Mouse (Mus musculus): ENCODE measurements around the gene Ikzf1. TPM values are rescaled to one million over a fixed set of nuclear protein-coding genes. Genes with fewer than 3 reads are reported as not detected.

Gene Ikzf1
- polyA plus RNA-seq, 1 experiment from 2014 or later, result 1.5 TPM

DNA sequence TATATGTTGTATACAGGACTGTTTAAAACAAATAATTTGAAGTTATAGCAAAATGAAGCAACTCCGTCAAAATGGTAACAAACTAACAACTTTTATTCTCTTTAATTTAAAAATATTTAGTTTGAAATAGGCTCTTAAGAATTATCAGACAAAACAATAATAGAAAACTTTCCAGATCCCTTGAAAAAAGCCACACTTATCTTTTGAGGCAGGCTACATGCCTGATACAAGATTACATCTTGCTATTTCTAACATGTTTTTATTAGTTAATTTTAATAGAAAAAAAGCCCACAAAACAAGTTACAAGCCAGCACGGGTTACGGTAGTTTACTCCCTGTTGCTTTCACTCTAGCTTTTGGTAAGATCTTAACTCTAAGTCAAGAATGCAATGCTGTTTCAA is 115.5 kb downstream of the Ikzf1 start:
- no peak for ATAC-seq (ENCODE audit: insufficient number of reproducible peaks, insufficient read depth, low FRiP score, low read depth)
- Histone ChIP-seq H3K4me2 (ENCODE audit: low read length) (no peak overlapping the region), H3K4me1 (ENCODE audit: control insufficient read depth in 2 of 2, insufficient read depth in 2 of 2, low read length in 2 of 2) (peaks cover 0 to 6% of the 10 kb centered on the region in 2 experiments; a peak in 1 of 4 replicates), H3K9ac (ENCODE audit: low read length) (no peak overlapping the region), H3K36me3 (ENCODE audit: control insufficient read depth, insufficient read depth, low read length) (peaks cover 87% of the 10 kb centered on the region), H3K27ac (replicated peaks in 1 of 2; ENCODE audit: control insufficient read depth in 1 of 2, insufficient read depth in 1 of 2, low read depth in 2 of 2, low read length in 2 of 2) (no peak overlapping the region), H3K27me3 (ENCODE audit: control insufficient read depth, insufficient read depth, low read length) (no peaks in the 10 kb centered on the region), H3K9me3 (ENCODE audit: control insufficient read depth, low read length) (no peaks in the 10 kb centered on the region), H3K4me3 (ENCODE audit: control insufficient read depth in 1 of 2, insufficient read depth in 1 of 2, low read depth in 1 of 2, low read length in 2 of 2) (no peak overlapping the region)
- 94% methylated on average over 3 of the region's 3 CpGs for WGBS

DNA sequence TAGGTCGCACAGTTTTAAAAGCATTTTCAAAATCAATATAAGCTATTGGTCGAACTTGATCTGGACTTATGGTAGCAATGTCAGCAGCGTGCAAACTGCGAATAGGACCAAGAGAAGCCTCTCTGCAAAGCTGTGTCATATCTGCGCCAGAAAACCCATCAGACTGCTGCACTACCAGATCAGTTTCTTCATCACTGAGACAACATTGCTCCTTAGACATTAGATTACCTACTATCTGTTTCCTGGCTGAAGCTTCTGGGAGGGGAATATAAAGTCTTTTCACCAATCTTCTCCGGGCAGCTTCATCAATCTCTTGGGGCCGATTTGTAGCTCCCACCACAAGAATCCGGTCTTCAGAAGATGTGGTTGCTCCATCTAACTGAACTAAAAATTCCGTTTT is 116.3 kb downstream of the Ikzf1 start:
- 89% methylated on average over 9 of the region's 9 CpGs for WGBS
- H3K4me3 ChIP-seq (ENCODE audit: control insufficient read depth in 1 of 2, insufficient read depth in 1 of 2, low read depth in 1 of 2, low read length in 2 of 2), result no peak overlapping the region
- H3K9ac ChIP-seq (ENCODE audit: low read length), result no peak overlapping the region
- H3K36me3 ChIP-seq (ENCODE audit: control insufficient read depth, insufficient read depth, low read length), result peaks cover 95% of the 10 kb centered on the region
- H3K9me3 ChIP-seq (ENCODE audit: control insufficient read depth, low read length), result no peaks in the 10 kb centered on the region
- H3K4me2 ChIP-seq (ENCODE audit: low read length), result no peak overlapping the region
- no peak for ATAC-seq (ENCODE audit: insufficient number of reproducible peaks, insufficient read depth, low FRiP score, low read depth)
- peaks cover 0 to 6% of the 10 kb centered on the region in 2 experiments; a peak in 1 of 4 replicates for H3K4me1 ChIP-seq (ENCODE audit: control insufficient read depth in 2 of 2, insufficient read depth in 2 of 2, low read length in 2 of 2)
- H3K27me3 ChIP-seq (ENCODE audit: control insufficient read depth, insufficient read depth, low read length), result no peaks in the 10 kb centered on the region
- no peak overlapping the region for H3K27ac ChIP-seq (replicated peaks in 1 of 2; ENCODE audit: control insufficient read depth in 1 of 2, insufficient read depth in 1 of 2, low read depth in 2 of 2, low read length in 2 of 2)

DNA sequence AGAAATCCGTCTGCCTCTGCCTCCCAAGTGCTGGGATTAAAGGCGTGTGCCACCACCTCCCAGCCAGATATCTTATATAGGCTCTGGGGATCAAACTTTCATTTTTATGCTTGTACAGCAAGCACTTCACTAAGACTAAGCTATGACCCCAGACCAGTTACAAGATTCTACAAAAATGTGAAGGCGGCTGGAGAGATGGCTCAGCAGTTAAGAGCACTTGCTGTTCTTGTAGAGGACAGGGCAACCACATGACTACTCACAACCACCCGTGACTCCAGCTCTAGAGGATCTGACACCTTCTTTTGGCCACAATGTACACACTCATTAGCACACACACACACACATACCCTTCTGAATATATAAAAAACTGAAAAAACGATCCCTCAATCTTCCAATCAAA is 119.6 kb downstream of the Ikzf1 start:
- H3K9me3 ChIP-seq (ENCODE audit: control insufficient read depth, low read length), result no peaks in the 10 kb centered on the region
- H3K4me1 ChIP-seq (ENCODE audit: control insufficient read depth in 2 of 2, insufficient read depth in 2 of 2, low read length in 2 of 2), result peaks cover under 1 to 12% of the 10 kb centered on the region in 2 experiments; a peak in 3 of 4 replicates
- no peak overlapping the region for H3K27ac ChIP-seq (replicated peaks in 1 of 2; ENCODE audit: control insufficient read depth in 1 of 2, insufficient read depth in 1 of 2, low read depth in 2 of 2, low read length in 2 of 2)
- no peak overlapping the region for H3K9ac ChIP-seq (ENCODE audit: low read length)
- no peaks in the 10 kb centered on the region for H3K27me3 ChIP-seq (ENCODE audit: control insufficient read depth, insufficient read depth, low read length)
- ATAC-seq (ENCODE audit: insufficient number of reproducible peaks, insufficient read depth, low FRiP score, low read depth), result no peak
- H3K4me3 ChIP-seq (ENCODE audit: control insufficient read depth in 1 of 2, insufficient read depth in 1 of 2, low read depth in 1 of 2, low read length in 2 of 2), result no peak overlapping the region
- 78% methylated on average over 5 of the region's 5 CpGs for WGBS
- H3K4me2 ChIP-seq (ENCODE audit: low read length), result no peak overlapping the region
- peaks cover 65% of the 10 kb centered on the region for H3K36me3 ChIP-seq (ENCODE audit: control insufficient read depth, insufficient read depth, low read length)

DNA sequence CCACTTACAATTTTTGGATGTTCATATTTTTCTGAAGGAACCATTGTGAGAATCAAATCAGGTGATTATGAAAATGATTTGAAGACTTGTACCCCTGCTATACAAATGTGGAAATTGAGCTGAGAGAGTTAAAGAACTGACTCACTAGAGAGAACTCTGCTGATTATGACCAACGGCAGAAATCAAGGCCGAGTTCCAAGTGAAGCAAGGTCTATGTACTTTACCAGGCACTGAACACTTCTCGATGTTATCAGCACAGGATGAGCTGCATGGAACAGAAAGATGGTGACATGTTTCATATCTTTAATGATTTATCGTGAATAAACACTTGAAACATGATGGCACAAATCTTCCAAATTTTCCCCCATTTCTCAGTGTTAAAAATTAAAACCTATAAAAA is 121.1 kb downstream of the Ikzf1 start:
- H3K4me3 ChIP-seq (ENCODE audit: control insufficient read depth in 1 of 2, insufficient read depth in 1 of 2, low read depth in 1 of 2, low read length in 2 of 2), result no peak overlapping the region
- H3K27ac ChIP-seq (replicated peaks in 1 of 2; ENCODE audit: control insufficient read depth in 1 of 2, insufficient read depth in 1 of 2, low read depth in 2 of 2, low read length in 2 of 2), result no peak overlapping the region
- WGBS, result 66% methylated on average over 4 of the region's 4 CpGs
- H3K4me1 ChIP-seq (ENCODE audit: control insufficient read depth in 2 of 2, insufficient read depth in 2 of 2, low read length in 2 of 2), result peaks cover 6 to 20% of the 10 kb centered on the region in 2 experiments
- H3K36me3 ChIP-seq (ENCODE audit: control insufficient read depth, insufficient read depth, low read length), result peaks cover 51% of the 10 kb centered on the region
- H3K4me2 ChIP-seq (ENCODE audit: low read length), result no peak overlapping the region
- H3K9me3 ChIP-seq (ENCODE audit: control insufficient read depth, low read length), result no peaks in the 10 kb centered on the region
- no peaks in the 10 kb centered on the region for H3K27me3 ChIP-seq (ENCODE audit: control insufficient read depth, insufficient read depth, low read length)
- no peak for ATAC-seq (ENCODE audit: insufficient number of reproducible peaks, insufficient read depth, low FRiP score, low read depth)
- no peak overlapping the region for H3K9ac ChIP-seq (ENCODE audit: low read length)

DNA sequence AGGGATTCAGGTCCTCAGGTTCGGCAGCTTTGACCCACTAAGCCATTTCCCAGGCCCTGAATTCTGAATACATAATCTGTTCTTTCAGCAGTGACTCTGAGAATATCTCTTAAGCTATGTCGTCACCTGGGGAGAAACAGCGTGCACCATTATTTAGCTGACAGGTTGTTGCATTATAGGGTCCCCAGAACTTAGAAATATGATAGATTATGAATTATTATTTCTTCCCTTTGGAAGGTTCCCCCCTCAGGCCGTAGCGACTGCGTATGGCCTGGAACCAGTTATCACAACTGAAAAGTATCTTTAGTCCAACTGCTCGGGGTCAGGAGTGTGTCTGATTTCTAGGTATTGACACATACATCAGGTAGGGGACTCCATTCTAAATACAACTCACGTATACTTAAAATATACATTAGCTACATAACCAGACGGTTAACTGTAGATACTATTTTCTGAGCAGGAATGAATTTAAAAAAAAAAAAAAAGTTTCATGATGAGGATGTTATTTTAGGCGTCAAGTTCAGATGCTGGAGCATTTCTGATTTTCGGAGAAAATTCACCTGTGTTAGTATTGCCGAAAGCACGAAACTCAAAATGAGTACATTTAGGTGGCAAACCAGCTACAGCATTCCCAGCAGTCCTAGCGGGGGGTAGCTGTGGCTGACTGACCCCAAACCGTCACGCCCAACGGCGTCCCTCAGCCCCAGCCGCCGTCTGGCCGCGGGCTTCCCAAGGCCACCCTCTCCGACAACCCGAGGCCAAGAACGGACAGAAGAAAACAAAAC is 123.4 kb downstream of the Ikzf1 start:
- peak overlapping the region; percentile 58 to 62 for H3K4me3 ChIP-seq (ENCODE audit: control insufficient read depth in 1 of 2, insufficient read depth in 1 of 2, low read depth in 1 of 2, low read length in 2 of 2)
- 7% methylated on average over 25 of the region's 25 CpGs for WGBS
- no peaks in the 10 kb centered on the region for H3K9me3 ChIP-seq (ENCODE audit: control insufficient read depth, low read length)
- peak overlapping the region; percentile 83 for H3K9ac ChIP-seq (ENCODE audit: low read length)
- ATAC-seq (ENCODE audit: insufficient number of reproducible peaks, insufficient read depth, low FRiP score, low read depth), result peak; percentile 64; the same call in 1 of the 2 replicates
- H3K36me3 ChIP-seq (ENCODE audit: control insufficient read depth, insufficient read depth, low read length), result peaks cover 29% of the 10 kb centered on the region
- H3K4me1 ChIP-seq (ENCODE audit: control insufficient read depth in 2 of 2, insufficient read depth in 2 of 2, low read length in 2 of 2), result peaks cover 7 to 20% of the 10 kb centered on the region in 2 experiments
- peak overlapping the region; percentile 65 to 95 for H3K27ac ChIP-seq (replicated peaks in 1 of 2; ENCODE audit: control insufficient read depth in 1 of 2, insufficient read depth in 1 of 2, low read depth in 2 of 2, low read length in 2 of 2)
- peak overlapping the region; percentile 68 for H3K4me2 ChIP-seq (ENCODE audit: low read length)
- H3K27me3 ChIP-seq (ENCODE audit: control insufficient read depth, insufficient read depth, low read length), result no peaks in the 10 kb centered on the region

DNA sequence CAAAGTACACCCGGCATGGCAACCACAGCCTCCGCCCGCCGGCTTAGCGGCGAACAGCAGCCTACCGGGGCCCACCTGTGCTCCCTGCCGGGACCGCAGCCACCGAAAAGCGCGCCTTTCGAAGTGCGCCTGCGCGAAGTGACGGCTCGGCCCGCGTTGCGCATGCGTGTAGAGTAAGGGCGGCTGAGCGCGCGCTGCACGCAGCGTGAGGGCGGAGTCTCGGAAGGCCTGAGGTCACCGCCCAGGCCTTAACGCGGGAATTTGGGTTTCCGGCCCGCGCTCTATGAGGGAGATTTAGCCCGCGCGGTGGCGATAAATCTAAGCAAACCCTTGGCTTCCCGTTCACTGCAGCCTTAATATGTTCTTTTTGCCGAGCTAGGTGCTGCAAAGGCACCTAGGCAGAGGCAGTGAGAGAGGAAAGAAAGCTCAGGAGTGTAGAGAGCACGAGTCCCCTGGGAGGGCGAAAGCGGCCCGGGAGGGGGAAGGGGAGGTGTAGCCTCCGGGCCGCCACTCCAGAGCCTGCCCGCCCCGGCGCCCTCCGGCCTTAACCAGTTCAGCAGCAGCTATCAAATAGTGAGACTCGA is 124.1 kb downstream of the Ikzf1 start, which contains the start of gene Fignl1:
Gene Fignl1 (minus strand): TSS at position 143 of the 584 bp plus-strand sequence.
- WGBS, result under 1% methylated on average over 53 of the region's 53 CpGs
- Histone ChIP-seq H3K9ac (ENCODE audit: low read length) (peak within 1 kb of the TSS; percentile 83), H3K27me3 (ENCODE audit: control insufficient read depth, insufficient read depth, low read length) (no peaks in the 10 kb centered on the region), H3K27ac (replicated peaks in 1 of 2; ENCODE audit: control insufficient read depth in 1 of 2, insufficient read depth in 1 of 2, low read depth in 2 of 2, low read length in 2 of 2) (peak within 1 kb of the TSS; percentile 95 to 99), H3K4me1 (ENCODE audit: control insufficient read depth in 2 of 2, insufficient read depth in 2 of 2, low read length in 2 of 2) (peaks cover 7 to 20% of the 10 kb centered on the region in 2 experiments), H3K36me3 (ENCODE audit: control insufficient read depth, insufficient read depth, low read length) (peaks cover 22% of the 10 kb centered on the region), H3K4me2 (ENCODE audit: low read length) (peak within 1 kb of the TSS; percentile 68), H3K4me3 (ENCODE audit: control insufficient read depth in 1 of 2, insufficient read depth in 1 of 2, low read depth in 1 of 2, low read length in 2 of 2) (peak within 1 kb of the TSS; percentile 58 to 62), H3K9me3 (ENCODE audit: control insufficient read depth, low read length) (no peaks in the 10 kb centered on the region)
- peak; percentile 96 for ATAC-seq (ENCODE audit: insufficient number of reproducible peaks, insufficient read depth, low FRiP score, low read depth)

DNA sequence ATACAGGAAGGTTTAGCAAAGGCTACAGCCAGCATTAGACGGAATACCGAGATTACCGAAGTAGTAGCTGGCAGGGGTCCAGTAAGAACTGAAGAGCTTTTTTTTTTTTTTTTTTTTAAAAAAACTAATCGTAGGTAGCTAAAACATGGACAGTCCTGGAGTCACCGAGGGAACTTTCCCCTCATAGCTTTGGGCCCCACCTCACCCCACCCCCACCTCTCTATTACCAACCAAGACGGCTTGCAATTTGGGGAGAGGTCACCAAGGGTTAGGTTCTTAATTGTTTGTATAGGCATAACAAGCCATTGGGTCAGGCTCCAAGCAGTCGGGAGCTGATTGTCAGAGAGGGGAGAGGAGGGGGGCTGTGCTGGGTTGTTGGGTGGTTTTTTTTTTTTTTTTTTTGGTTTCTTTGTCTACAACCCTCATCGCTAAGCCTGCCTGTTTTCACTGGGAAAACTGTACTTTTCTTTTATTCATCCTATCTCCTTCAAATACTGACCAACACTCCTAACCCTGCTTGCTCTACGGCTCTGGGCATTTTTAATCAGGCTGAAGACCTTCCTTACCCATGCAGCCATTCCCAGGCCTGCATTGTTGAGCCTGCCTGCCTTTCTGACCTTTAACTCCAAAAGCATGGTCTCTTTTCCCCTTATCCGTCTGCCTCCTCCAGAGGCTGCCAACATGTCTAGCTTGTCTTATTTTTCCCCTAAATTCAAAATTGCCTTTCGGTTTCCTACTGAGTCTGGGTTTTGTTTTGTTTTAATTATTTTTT is 124.8 kb downstream of the Ikzf1 start:
- H3K9me3 ChIP-seq (ENCODE audit: control insufficient read depth, low read length), result no peaks in the 10 kb centered on the region
- ATAC-seq (ENCODE audit: insufficient number of reproducible peaks, insufficient read depth, low FRiP score, low read depth), result peak; percentile 8; the same call in 1 of the 2 replicates
- H3K9ac ChIP-seq (ENCODE audit: low read length), result peak overlapping the region; percentile 83
- H3K27ac ChIP-seq (replicated peaks in 1 of 2; ENCODE audit: control insufficient read depth in 1 of 2, insufficient read depth in 1 of 2, low read depth in 2 of 2, low read length in 2 of 2), result peak overlapping the region; percentile 95 to 99
- H3K4me1 ChIP-seq (ENCODE audit: control insufficient read depth in 2 of 2, insufficient read depth in 2 of 2, low read length in 2 of 2), result peaks cover 7 to 20% of the 10 kb centered on the region in 2 experiments
- WGBS, result 10% methylated on average over 11 of the region's 11 CpGs
- H3K27me3 ChIP-seq (ENCODE audit: control insufficient read depth, insufficient read depth, low read length), result no peaks in the 10 kb centered on the region
- H3K4me3 ChIP-seq (ENCODE audit: control insufficient read depth in 1 of 2, insufficient read depth in 1 of 2, low read depth in 1 of 2, low read length in 2 of 2), result peak overlapping the region; percentile 53 to 58
- H3K36me3 ChIP-seq (ENCODE audit: control insufficient read depth, insufficient read depth, low read length), result peaks cover 16% of the 10 kb centered on the region
- H3K4me2 ChIP-seq (ENCODE audit: low read length), result peak overlapping the region; percentile 68

Data from heart, embryonic 14.5 days (tissue).